Comparison of ENCODE assay signal across 9 mouse cellular contexts in genomic region chr17:25064351-25064750, GRCm38 (mm10). TPM values are rescaled to one million over a fixed set of nuclear protein-coding genes. Genes with fewer than 3 reads are reported as not detected.
DNase-seq lines count a peak whose midpoint lies in the region; ATAC-seq lines count a peak whose summit lies in the region.
"Had no signal": no experiment of that assay in that cellular context is flagged by ENCODE, and none has a peak within 500 bp of the region (broad histone marks: within the 10 kb centered on the region; RNA-seq: fewer than 3 reads in every experiment).

No protein-coding gene starts in this region.

- no peak overlapping the region for H3K4me3 ChIP-seq in liver, embryonic 13.5 days (replicated peaks)
- H3K4me3 ChIP-seq in forebrain, embryonic 14.5 days (ENCODE audit: low read depth, low read length) = no peak overlapping the region

- no peaks in the 10 kb centered on the region for H3K36me3 ChIP-seq in liver, embryonic 13.5 days
- H3K36me3 ChIP-seq in forebrain, embryonic 14.5 days (ENCODE audit: control insufficient read depth, insufficient read depth, low read length) = peaks cover 28% of the 10 kb centered on the region; the same call in 1 of the 2 replicates

- DNase-seq in liver, embryonic 13.5 days = no peak
- no peak for DNase-seq in liver
- DNase-seq in heart, adult 11 months = peak; percentile 99
- DNase-seq in kidney, adult 18-20 months = peak; percentile 66
- peak; percentile 76 for DNase-seq in lung, postnatal 14 days
- DNase-seq in ovary, postnatal 36 days (ENCODE audit: low spot score) = no peak
- no peak for DNase-seq in forebrain, embryonic 14.5 days (ENCODE audit: low spot score)
- DNase-seq in spleen, adult 12 weeks (ENCODE audit: low spot score) = no peak

- no peak overlapping the region for H3K27ac ChIP-seq in liver, embryonic 13.5 days
- no peak overlapping the region for H3K27ac ChIP-seq in forebrain, embryonic 14.5 days (ENCODE audit: low read depth, low read length)

- ATAC-seq in liver, embryonic 13.5 days (ENCODE audit: low read depth) = 0 out of 2 replicates have a peak, but pooled peaks have one; percentile 10
- ATAC-seq in forebrain, embryonic 14.5 days = no peak

- H3K4me1 ChIP-seq in liver, embryonic 13.5 days (replicated peaks) = peaks cover 46% of the 10 kb centered on the region
- no peaks in the 10 kb centered on the region for H3K4me1 ChIP-seq in forebrain, embryonic 14.5 days (ENCODE audit: control insufficient read depth, insufficient read depth, low read length)

- no peaks in the 10 kb centered on the region for H3K27me3 ChIP-seq in liver, embryonic 13.5 days
- no peaks in the 10 kb centered on the region for H3K27me3 ChIP-seq in forebrain, embryonic 14.5 days (replicated peaks; ENCODE audit: control insufficient read depth, insufficient read depth, low read length)

- 55% methylated on average over 9 of the region's 9 CpGs for WGBS in liver, embryonic 13.5 days (ENCODE audit: insufficient replicate concordance)
- 78% methylated on average over 9 of the region's 9 CpGs for WGBS in forebrain, embryonic 14.5 days

- H3K9ac ChIP-seq in liver, embryonic 13.5 days = no peak overlapping the region
- H3K9ac ChIP-seq in forebrain, embryonic 14.5 days (ENCODE audit: low read length) = no peak overlapping the region

- no peak overlapping the region for H3K4me2 ChIP-seq in liver, embryonic 13.5 days
- no peak overlapping the region for H3K4me2 ChIP-seq in forebrain, embryonic 14.5 days (ENCODE audit: low read length)

- H3K9me3 ChIP-seq in liver, embryonic 13.5 days (replicated peaks) = no peaks in the 10 kb centered on the region
- no peaks in the 10 kb centered on the region for H3K9me3 ChIP-seq in forebrain, embryonic 14.5 days (replicated peaks; ENCODE audit: control insufficient read depth, low read length)

RNA-seq across cellular contexts. Expression of gene Tmem204, which starts 19.0 kb away (rescaled TPM):
- polyA plus RNA-seq in liver, embryonic 13.5 days (2015; fragmentation: Nextera tagmentation; extraction: Ambion mirVana) = 5.2 and 5.6 TPM in 2 replicates
- polyA plus RNA-seq in forebrain, embryonic 14.5 days (2014; fragmentation: Nextera tagmentation; extraction: Ambion mirVana) = 11.8 and 13.6 TPM in 2 replicates

RNA-seq across cellular contexts. Expression of gene Ift140, which starts 48.5 kb away (rescaled TPM):
- polyA plus RNA-seq in liver, embryonic 13.5 days (2015; fragmentation: Nextera tagmentation; extraction: Ambion mirVana) = 94.4 and 99.3 TPM in 2 replicates
- polyA plus RNA-seq in forebrain, embryonic 14.5 days (2014; fragmentation: Nextera tagmentation; extraction: Ambion mirVana) = 16.1 and 20.4 TPM in 2 replicates

RNA-seq across cellular contexts. Expression of gene Cramp1l, which starts 48.8 kb away (rescaled TPM):
- polyA plus RNA-seq in liver, embryonic 13.5 days (2015; fragmentation: Nextera tagmentation; extraction: Ambion mirVana) = 2.8 and 3.8 TPM in 2 replicates
- 5.4 and 7.5 TPM in 2 replicates for polyA plus RNA-seq in forebrain, embryonic 14.5 days (2014; fragmentation: Nextera tagmentation; extraction: Ambion mirVana)

RNA-seq across cellular contexts. Expression of gene Telo2, which starts 51.4 kb away (rescaled TPM):
- polyA plus RNA-seq in liver, embryonic 13.5 days (2015; fragmentation: Nextera tagmentation; extraction: Ambion mirVana) = 16.3 and 18.2 TPM in 2 replicates
- 27.3 and 40.0 TPM in 2 replicates for polyA plus RNA-seq in forebrain, embryonic 14.5 days (2014; fragmentation: Nextera tagmentation; extraction: Ambion mirVana)

RNA-seq across cellular contexts. Expression of gene Ptx4, which starts 56.2 kb away (rescaled TPM):
- 0.09 TPM in 1 of 2 replicates, not detected in the other for polyA plus RNA-seq in liver, embryonic 13.5 days (2015; fragmentation: Nextera tagmentation; extraction: Ambion mirVana)
- 0.17 TPM in 1 of 2 replicates, not detected in the other for polyA plus RNA-seq in forebrain, embryonic 14.5 days (2014; fragmentation: Nextera tagmentation; extraction: Ambion mirVana)
- polyA plus RNA-seq: neural tube, embryonic 14.5 days had no signal

Comparison
In these comparisons a context has a peak if more than half of its experiments do, and no peak if none do; other contexts are left out.
1. DNase-seq: peak in heart, adult 11 months (single experiment), kidney, adult 18-20 months (single experiment) and lung, postnatal 14 days (single experiment); none in liver, embryonic 13.5 days (single experiment), liver (single experiment), ovary, postnatal 36 days (single experiment), forebrain, embryonic 14.5 days (single experiment) and spleen, adult 12 weeks (single experiment).